Mouse (Mus musculus) layer of hippocampus, adult 11-12 months (tissue): ENCODE measurements around the gene Serpine2.

Source experiments
- DNase-seq: peaks from one replicate; pipeline ENCODE4 v3.0.0; 2022; ENCODE audit warnings: low spot score

Serpine2 gene

GRCm38 (mm10) chr1:79757161-79757560 is 103.8 kb downstream of the Serpine2 start:
- DNase-seq: no peak

GRCm38 (mm10) chr1:79756417-79756816 is 104.6 kb downstream of the Serpine2 start:
- DNase-seq: no peak

GRCm38 (mm10) chr1:79755376-79755775 is 105.6 kb downstream of the Serpine2 start:
- DNase-seq: no peak

GRCm38 (mm10) chr1:79754936-79755335 is 106.0 kb downstream of the Serpine2 start:
- no peak for DNase-seq

GRCm38 (mm10) chr1:79753456-79753855 is 107.5 kb downstream of the Serpine2 start:
- no peak for DNase-seq

GRCm38 (mm10) chr1:79752714-79753340 is 108.2 kb downstream of the Serpine2 start:
- no peak for DNase-seq

- no peak for DNase-seq
Observed at GRCm38 (mm10) chr1:79752015-79752695, 108.8 kb downstream of the Serpine2 start.

GRCm38 (mm10) chr1:79751186-79751585 is 109.8 kb downstream of the Serpine2 start:
- no peak for DNase-seq

- no peak for DNase-seq
Observed at GRCm38 (mm10) chr1:79746056-79746455, 114.9 kb downstream of the Serpine2 start.
